Mouse (Mus musculus): ENCODE measurements around the gene Plac9a.
"Not testable (repeated sequence)": the region's sequence is repeated elsewhere in the genome, so short reads cannot be mapped to it uniquely, and the experiment has no call there.

Gene Plac9a

GRCm38 (mm10) chr14:25903000-25903399 lies at the start of gene Plac9a:
Gene Plac9a, minus strand, starts transcription at chr14:25903100.
- in situ Hi-C loops (cut with MseI, MboI): not testable (repeated sequence)

GRCm38 (mm10) chr14:25938004-25938403 lies 35.1 kb upstream of the Plac9a start, which contains the start of gene Cphx1:
Gene Cphx1, plus strand, starts transcription at chr14:25938304.
- in situ Hi-C loops (cut with MseI, MboI): not testable (repeated sequence)

GRCm38 (mm10) chr14:25936867-25937630 lies 34.1 kb upstream of the Plac9a start:
- in situ Hi-C loops (cut with MseI, MboI): not testable (repeated sequence)

- in situ Hi-C loops (cut with MseI, MboI): not testable (repeated sequence)
These were observed 24.6 kb upstream of the Plac9a start, which contains the start of gene Tmem254a for GRCm38 (mm10) chr14:25927562-25927881. Gene Tmem254a, minus strand, starts transcription at chr14:25927672.

- in situ Hi-C loops (cut with MseI, MboI): not testable (repeated sequence)
These were observed 24.1 kb upstream of the Plac9a start for GRCm38 (mm10) chr14:25926814-25927561.

- in situ Hi-C loops (cut with MseI, MboI): not testable (repeated sequence)
These were observed 15.7 kb upstream of the Plac9a start for GRCm38 (mm10) chr14:25918427-25919170.

- in situ Hi-C loops (cut with MseI, MboI): not testable (repeated sequence)
These were observed 6.1 kb upstream of the Plac9a start for GRCm38 (mm10) chr14:25908976-25909375.

GRCm38 (mm10) chr14:25907272-25907671 lies 4.4 kb upstream of the Plac9a start:
- in situ Hi-C loops (cut with MseI, MboI): not testable (repeated sequence)

- in situ Hi-C loops (cut with MseI, MboI): not testable (repeated sequence)
These were observed 2.3 kb upstream of the Plac9a start for GRCm38 (mm10) chr14:25905243-25905642.

GRCm38 (mm10) chr14:25895686-25896085 lies 7.2 kb downstream of the Plac9a start:
- in situ Hi-C loops (cut with MseI, MboI): not testable (repeated sequence)

- in situ Hi-C loops (cut with MseI, MboI): not testable (repeated sequence)
These were observed 8.3 kb downstream of the Plac9a start for GRCm38 (mm10) chr14:25894566-25894965.

GRCm38 (mm10) chr14:25885886-25886285 lies 17.0 kb downstream of the Plac9a start:
- in situ Hi-C loops (cut with MseI, MboI): not testable (repeated sequence)

GRCm38 (mm10) chr14:25881769-25882168 lies 21.1 kb downstream of the Plac9a start:
- in situ Hi-C loops (cut with MseI, MboI): not testable (repeated sequence)

- in situ Hi-C loops (cut with MseI, MboI): not testable (repeated sequence)
These were observed 26.3 kb downstream of the Plac9a start for GRCm38 (mm10) chr14:25876640-25877039.

GRCm38 (mm10) chr14:25872461-25873415 lies 30.2 kb downstream of the Plac9a start:
- in situ Hi-C loops (cut with MseI, MboI): no loop called here

GRCm38 (mm10) chr14:25869135-25869878 lies 33.6 kb downstream of the Plac9a start:
- in situ Hi-C loops (cut with MseI, MboI): no loop called here

GRCm38 (mm10) chr14:25868706-25869105 lies 34.2 kb downstream of the Plac9a start:
- in situ Hi-C loops (cut with MseI, MboI): no loop called here

- in situ Hi-C loops (cut with MseI, MboI): no loop called here
These were observed 35.1 kb downstream of the Plac9a start for GRCm38 (mm10) chr14:25867834-25868233.

GRCm38 (mm10) chr14:25866832-25867231 lies 36.1 kb downstream of the Plac9a start:
- in situ Hi-C loops (cut with MseI, MboI): no loop called here

- in situ Hi-C loops (cut with MseI, MboI): no loop called here
These were observed 36.5 kb downstream of the Plac9a start for GRCm38 (mm10) chr14:25866384-25866783.
